Mouse (Mus musculus): ENCODE results near the gene Myo9a. TPM values are rescaled to one million over a fixed set of nuclear protein-coding genes. Genes with fewer than 3 reads are reported as not detected.

The Myo9a gene
- total and polyA plus RNA-seq, 3 experiments: 3.3 to 131 (median 4.5) TPM

DNA sequence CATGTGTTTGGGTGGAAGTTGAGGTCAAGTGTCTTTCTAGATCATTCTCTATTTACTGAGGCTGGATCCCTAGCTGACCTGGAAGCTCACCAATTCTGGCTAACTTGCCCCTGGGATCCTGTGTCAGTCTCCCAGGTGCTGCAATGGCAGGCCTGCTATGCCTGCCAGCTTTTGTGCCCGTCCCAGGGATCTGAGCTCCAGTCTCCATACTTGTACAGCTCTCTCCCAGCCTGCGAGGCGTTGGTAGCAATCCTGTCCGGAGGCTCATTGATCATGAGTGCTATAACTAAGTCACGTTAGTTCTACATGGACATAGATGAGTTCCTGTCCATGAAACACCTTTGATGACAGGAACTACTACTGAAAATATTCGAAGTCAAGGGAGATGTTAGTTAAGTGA is 193.1 kb downstream of the Myo9a start:
- Histone ChIP-seq H3K79me2 (ENCODE audit: control insufficient read depth, insufficient read depth, low read length, poor library complexity) (no peaks in the 10 kb centered on the region), H3K9me3 (replicated peaks; ENCODE audit: insufficient read depth, low read length) (no peaks in the 10 kb centered on the region), H3K27ac (ENCODE audit: control insufficient read depth, low read depth, low read length) (no peak overlapping the region), H3K36me3 (ENCODE audit: control insufficient read depth in 1 of 2, insufficient read depth in 2 of 2, low read length in 2 of 2) (no peaks in the 10 kb centered on the region), H3K9ac (ENCODE audit: control insufficient read depth, low read depth, low read length, poor library complexity, severe bottlenecking) (no peak overlapping the region), H3K27me3 (ENCODE audit: control insufficient read depth in 1 of 2, insufficient read depth in 2 of 2, low read length in 2 of 2) (peaks cover 0 to 3% of the 10 kb centered on the region in 2 experiments; a peak in 1 of 4 replicates), H3K4me1 (ENCODE audit: control insufficient read depth in 1 of 2, insufficient read depth in 2 of 2, low read length in 2 of 2) (no peaks in the 10 kb centered on the region), H3K4me3 (ENCODE audit: control insufficient read depth in 1 of 2, insufficient read depth in 1 of 2, low read depth in 2 of 2, low read length in 2 of 2) (no peak overlapping the region)
- TF ChIP-seq CTCF (IDR thresholded peaks at IDR 0.05 in 2 of 3, conservative IDR thresholded peaks at IDR 0.05 in 1 of 3; ENCODE audit: control insufficient read depth in 1 of 3, insufficient read depth in 1 of 3, low read depth in 2 of 3, low read length in 3 of 3, poor library complexity in 1 of 3, severe bottlenecking in 1 of 3) (no peak), SMC3 (IDR thresholded peaks at IDR 0.05; ENCODE audit: low read depth, low read length) (no peak), RAD21 (IDR thresholded peaks at IDR 0.05; ENCODE audit: low read depth, low read length) (no peak)
- DNase-seq (ENCODE audit: low read depth, low spot score): no peak

DNA sequence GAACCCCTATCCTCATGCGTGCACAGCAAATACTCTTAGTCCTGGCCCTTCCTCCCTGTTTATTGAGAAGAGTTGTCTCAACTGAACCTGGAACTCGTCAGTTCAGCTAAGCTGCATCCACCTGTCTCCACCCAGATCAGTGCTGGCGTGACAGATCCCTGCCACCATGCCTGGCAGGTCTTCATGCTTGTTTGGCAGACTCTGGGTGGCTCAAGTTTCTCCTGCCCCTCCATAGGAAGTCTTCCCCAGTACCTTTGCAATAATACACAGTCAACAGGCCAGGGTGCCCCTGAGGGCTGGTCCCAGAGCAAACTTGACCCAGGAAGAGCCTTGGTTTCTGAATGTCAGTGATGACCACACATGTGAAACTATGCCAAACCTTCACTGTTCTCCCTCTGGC is 194.5 kb downstream of the Myo9a start:
- TF ChIP-seq USF1 (IDR thresholded peaks at IDR 0.05; ENCODE audit: low read depth, low read length) (no peak), TCF12 (IDR thresholded peaks at IDR 0.05; ENCODE audit: low read depth, low read length) (no peak), MAX (IDR thresholded peaks at IDR 0.05; ENCODE audit: low read length) (no peak), GABPA (IDR thresholded peaks at IDR 0.05; ENCODE audit: low read depth, low read length) (no peak), MAZ (IDR thresholded peaks at IDR 0.05; ENCODE audit: low read depth, low read length) (no peak), SIN3A (IDR thresholded peaks at IDR 0.05; ENCODE audit: low read length) (no peak), RCOR1 (IDR thresholded peaks at IDR 0.05; ENCODE audit: low read depth, low read length) (no peak), ZC3H11A (IDR thresholded peaks at IDR 0.05; ENCODE audit: low read depth, low read length) (no peak), GATA1 (IDR thresholded peaks at IDR 0.05; ENCODE audit: low read depth, low read length) (no peak), ZKSCAN1 (IDR thresholded peaks at IDR 0.05; ENCODE audit: low read depth, low read length) (no peak), ELF1 (IDR thresholded peaks at IDR 0.05; ENCODE audit: low read depth, low read length) (no peak), MYB (IDR thresholded peaks at IDR 0.05; ENCODE audit: low read depth, low read length) (no peak), MXI1 (IDR thresholded peaks at IDR 0.05; ENCODE audit: low read depth, low read length) (no peak)
- DNase-seq (ENCODE audit: low read depth, low spot score): no peak
- Histone ChIP-seq H3K4me3 (ENCODE audit: control insufficient read depth in 1 of 2, insufficient read depth in 1 of 2, low read depth in 2 of 2, low read length in 2 of 2) (no peak overlapping the region), H3K9me3 (replicated peaks; ENCODE audit: insufficient read depth, low read length) (no peaks in the 10 kb centered on the region), H3K27ac (ENCODE audit: control insufficient read depth, low read depth, low read length) (no peak overlapping the region), H3K36me3 (ENCODE audit: control insufficient read depth in 1 of 2, insufficient read depth in 2 of 2, low read length in 2 of 2) (no peaks in the 10 kb centered on the region), H3K79me2 (ENCODE audit: control insufficient read depth, insufficient read depth, low read length, poor library complexity) (no peaks in the 10 kb centered on the region), H3K27me3 (ENCODE audit: control insufficient read depth in 1 of 2, insufficient read depth in 2 of 2, low read length in 2 of 2) (peaks cover 0 to 3% of the 10 kb centered on the region in 2 experiments; a peak in 1 of 4 replicates), H3K4me1 (ENCODE audit: control insufficient read depth in 1 of 2, insufficient read depth in 2 of 2, low read length in 2 of 2) (no peaks in the 10 kb centered on the region), H3K9ac (ENCODE audit: control insufficient read depth, low read depth, low read length, poor library complexity, severe bottlenecking) (no peak overlapping the region)

DNA sequence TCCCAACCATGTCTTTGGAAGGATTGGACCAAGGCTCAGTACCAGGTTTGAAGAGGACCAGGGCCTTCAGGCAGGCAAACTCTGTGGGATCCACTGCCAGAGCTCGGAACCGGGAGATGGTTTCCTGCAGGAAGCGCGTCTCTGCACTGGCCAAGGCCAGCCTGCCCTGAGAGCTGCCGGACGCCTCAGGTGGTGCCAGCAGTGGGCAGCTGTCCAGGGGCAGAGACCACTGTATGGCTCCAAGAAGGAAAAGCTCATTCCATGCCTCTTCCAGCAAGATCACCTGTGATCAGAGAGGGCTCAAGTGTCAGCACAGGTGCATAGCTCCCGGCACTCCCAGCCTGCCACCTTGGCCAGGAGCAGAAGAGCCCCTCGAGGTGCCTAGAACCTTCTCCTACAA is 196.6 kb downstream of the Myo9a start:
- Histone ChIP-seq H3K27me3 (ENCODE audit: control insufficient read depth in 1 of 2, insufficient read depth in 2 of 2, low read length in 2 of 2) (peaks cover 0 to 3% of the 10 kb centered on the region in 2 experiments; a peak in 1 of 4 replicates), H3K4me3 (ENCODE audit: control insufficient read depth in 1 of 2, insufficient read depth in 1 of 2, low read depth in 2 of 2, low read length in 2 of 2) (no peak overlapping the region), H3K36me3 (ENCODE audit: control insufficient read depth in 1 of 2, insufficient read depth in 2 of 2, low read length in 2 of 2) (no peaks in the 10 kb centered on the region), H3K9ac (ENCODE audit: control insufficient read depth, low read depth, low read length, poor library complexity, severe bottlenecking) (no peak overlapping the region), H3K79me2 (ENCODE audit: control insufficient read depth, insufficient read depth, low read length, poor library complexity) (no peaks in the 10 kb centered on the region), H3K9me3 (replicated peaks; ENCODE audit: insufficient read depth, low read length) (no peaks in the 10 kb centered on the region), H3K27ac (ENCODE audit: control insufficient read depth, low read depth, low read length) (no peak overlapping the region), H3K4me1 (ENCODE audit: control insufficient read depth in 1 of 2, insufficient read depth in 2 of 2, low read length in 2 of 2) (no peaks in the 10 kb centered on the region)
- TF ChIP-seq POLR2A (IDR thresholded peaks at IDR 0.05; ENCODE audit: control insufficient read depth in 1 of 2, insufficient read depth in 1 of 2, low read depth in 1 of 2, low read length in 2 of 2, poor library complexity in 1 of 2) (no peak), TBP (IDR thresholded peaks at IDR 0.05; ENCODE audit: low read depth, low read length) (no peak), JUND (IDR thresholded peaks at IDR 0.05; ENCODE audit: low read depth, low read length) (no peak), USF1 (IDR thresholded peaks at IDR 0.05; ENCODE audit: low read depth, low read length) (no peak), ETS1 (IDR thresholded peaks at IDR 0.05; ENCODE audit: low read depth, low read length) (no peak), MYB (IDR thresholded peaks at IDR 0.05; ENCODE audit: low read depth, low read length) (no peak), ZKSCAN1 (IDR thresholded peaks at IDR 0.05; ENCODE audit: low read depth, low read length) (no peak), E2F4 (IDR thresholded peaks at IDR 0.05; ENCODE audit: borderline replicate concordance, low read depth, low read length) (no peak), MAZ (IDR thresholded peaks at IDR 0.05; ENCODE audit: low read depth, low read length) (no peak), EP300 (IDR thresholded peaks at IDR 0.05; ENCODE audit: low read depth in 1 of 2, low read length in 2 of 2) (no peak)
- no peak for DNase-seq (ENCODE audit: low read depth, low spot score)
